Mouse (Mus musculus) cerebellum, adult 2 months (tissue): ENCODE measurements around the gene Zbtb38.

Experiments used
- CTCF ChIP-seq: fragments of 200-500 bp; IDR thresholded peaks from 2 replicates; pipeline ENCODE4 v1.5.1; 2011; ENCODE audit warnings: low read depth, mild to moderate bottlenecking, control low read depth, low read length, moderate library complexity, borderline replicate concordance; ENCODE audit not compliant: insufficient read depth
- POLR2A ChIP-seq: fragments of 200-500 bp; IDR thresholded peaks from 2 replicates; pipeline ENCODE4 v1.6.1; 2011; ENCODE audit warnings: low read length, control low read depth, borderline replicate concordance; ENCODE audit not compliant: insufficient read depth

- TF ChIP-seq CTCF (no peak), POLR2A (no peak)
These were observed 619 bp downstream of the Zbtb38 start for GRCm38 (mm10) chr9:96751821-96752602.
